Mouse (Mus musculus) c-Kit-positive CD71-negative TER-119-negative erythroid progenitor cells, embryonic 14.5 days (primary cell): ENCODE results near the gene Ccdc151.
A peak's percentile ranks its signal among the peaks of the same experiment; 100 is the strongest.

Experiments
- DNase-seq: peaks from one replicate; pipeline ENCODE4 v3.0.0-alpha.2; 2013; ENCODE audit warnings: low read depth

Ccdc151 gene

GRCm38 (mm10) chr9:22002194-22003162, at the start of gene Ccdc151, which contains the start of gene Prkcsh:
Ccdc151 (minus strand) TSS chr9:22002634.
Prkcsh (plus strand) TSS chr9:22002806.
- DNase-seq, result peak; percentile 100

GRCm38 (mm10) chr9:22051958-22052254, 49.5 kb upstream of the Ccdc151 start, which contains the start of gene Elavl3:
Elavl3 (minus strand) TSS chr9:22052023.
- no peak for DNase-seq

GRCm38 (mm10) chr9:22051161-22051957, 48.9 kb upstream of the Ccdc151 start:
- DNase-seq, result no peak

- no peak for DNase-seq
Measured at GRCm38 (mm10) chr9:22050351-22050889, 48.0 kb upstream of the Ccdc151 start.

GRCm38 (mm10) chr9:22049721-22050270, 47.4 kb upstream of the Ccdc151 start:
- no peak for DNase-seq

- no peak for DNase-seq
Measured at GRCm38 (mm10) chr9:22049315-22049714, 46.9 kb upstream of the Ccdc151 start.

- no peak for DNase-seq
Measured at GRCm38 (mm10) chr9:22047329-22047728, 44.9 kb upstream of the Ccdc151 start.

- DNase-seq, result no peak
Measured at GRCm38 (mm10) chr9:22041832-22042231, 39.4 kb upstream of the Ccdc151 start.

GRCm38 (mm10) chr9:22037826-22038225, 35.4 kb upstream of the Ccdc151 start:
- no peak for DNase-seq

GRCm38 (mm10) chr9:22035300-22036044, 33.0 kb upstream of the Ccdc151 start:
- DNase-seq, result no peak

GRCm38 (mm10) chr9:22030386-22030785, 28.0 kb upstream of the Ccdc151 start:
- no peak for DNase-seq

GRCm38 (mm10) chr9:22028467-22028866, 26.0 kb upstream of the Ccdc151 start:
- no peak for DNase-seq

GRCm38 (mm10) chr9:22024592-22024991, 22.2 kb upstream of the Ccdc151 start:
- DNase-seq, result no peak

- no peak for DNase-seq
Measured at GRCm38 (mm10) chr9:22017208-22017825, 14.9 kb upstream of the Ccdc151 start.

- no peak for DNase-seq
Measured at GRCm38 (mm10) chr9:22016245-22016644, 13.8 kb upstream of the Ccdc151 start.

- DNase-seq, result no peak
Measured at GRCm38 (mm10) chr9:22012731-22013130, 10.3 kb upstream of the Ccdc151 start.

- DNase-seq, result no peak
Measured at GRCm38 (mm10) chr9:22011055-22011454, 8.6 kb upstream of the Ccdc151 start.

- DNase-seq, result no peak
Measured at GRCm38 (mm10) chr9:22004546-22004945, 2.1 kb upstream of the Ccdc151 start.

- no peak for DNase-seq
Measured at GRCm38 (mm10) chr9:22003163-22003554, 725 bp upstream of the Ccdc151 start.

GRCm38 (mm10) chr9:22001633-22002032, 801 bp downstream of the Ccdc151 start:
- no peak for DNase-seq

GRCm38 (mm10) chr9:22000296-22000695, 2.1 kb downstream of the Ccdc151 start:
- DNase-seq, result no peak
